Mouse (Mus musculus): ENCODE results near the gene Zbtb24.

DNA sequence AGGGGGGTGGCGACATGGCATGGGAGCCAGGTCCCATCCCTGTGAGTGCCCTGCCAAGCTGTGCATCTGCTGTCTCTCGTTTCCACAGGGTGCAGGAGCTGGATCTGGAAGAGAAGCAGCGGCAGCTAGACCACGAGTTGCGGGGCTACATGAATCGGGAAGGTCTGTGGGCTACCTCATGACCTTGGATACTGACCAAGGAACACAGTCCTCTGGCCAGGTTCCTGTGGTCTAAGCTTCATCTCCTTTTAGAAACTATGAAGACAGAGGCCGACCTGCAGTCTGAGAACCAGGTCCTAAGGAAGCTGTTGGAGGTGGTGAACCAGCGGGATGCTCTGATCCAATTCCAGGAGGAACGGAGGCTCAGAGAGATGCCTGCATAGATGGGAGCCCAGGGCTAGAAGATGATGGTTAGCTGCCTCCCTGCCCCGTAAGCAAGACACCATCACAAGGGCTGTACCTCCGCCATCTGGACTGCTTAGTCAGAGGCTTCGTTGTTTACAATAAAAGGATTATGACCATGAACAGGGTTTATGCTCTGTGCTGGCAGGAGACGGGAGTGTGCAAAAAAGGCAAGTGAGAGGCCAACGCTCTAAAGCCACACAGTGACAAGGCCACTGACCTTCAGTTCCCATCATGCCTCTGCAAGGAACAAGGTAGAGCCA is 36.5 kb downstream of the Zbtb24 start:
- TF ChIP-seq CTCF (IDR thresholded peaks at IDR 0.05; ENCODE audit: control insufficient read depth, insufficient read depth, low read length), result no peak
- TF ChIP-seq POLR2A (IDR thresholded peaks at IDR 0.05; ENCODE audit: borderline replicate concordance, control insufficient read depth, low read depth, low read length), result no peak

All from bone marrow, adult 2 months (tissue).